Mouse (Mus musculus) lung, adult 10 weeks (tissue): Measurements from ENCODE around the gene Vmn1r25. TPM values are rescaled to one million over a fixed set of nuclear protein-coding genes. Genes with fewer than 3 reads are reported as not detected.

Experiments used
- polyA plus RNA-seq: library from polyadenylated mRNA; stranded (reverse); fragments of 350-450 nt; fragmentation: Illumina TruSeq; extraction: RNeasy Lipid Tissue Mini Kit (QIAGEN cat#74804); gene quantifications from one replicate; pipeline ENCODE4 v1.2.3, GENCODE M21; 2014; ENCODE audit warnings: low read depth, low replicate concordance; ENCODE audit not compliant: insufficient read depth

Gene Vmn1r25
- polyA plus RNA-seq = not detected

DNA sequence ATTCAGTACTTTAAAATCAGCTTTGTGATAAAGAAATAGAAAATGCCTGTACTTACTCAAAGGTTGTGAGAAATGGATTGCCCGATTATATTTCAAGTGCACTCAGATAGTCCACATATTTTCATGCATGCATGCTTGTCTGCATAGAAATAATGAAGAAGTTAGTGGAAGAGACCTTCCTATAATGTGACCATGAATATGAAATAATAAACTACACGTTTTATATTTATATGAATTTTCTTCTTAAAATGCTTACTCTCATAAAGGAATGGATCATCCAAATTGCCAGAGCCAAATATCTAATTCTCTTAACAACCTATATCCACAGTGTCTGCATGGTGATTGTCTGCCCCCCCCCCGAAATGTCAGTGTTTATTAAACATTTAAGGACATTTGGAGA lies at the start of gene Vmn1r25:
Vmn1r25 (minus strand) TSS at position 101 of the 400 bp plus-strand sequence.

GRCm38 (mm10) chr6:58015059-58015458 lies 34.4 kb upstream of the Vmn1r25 start, which contains the start of gene Vmn1r26:
TSS of gene Vmn1r26 (minus strand) at chr6:58015159.

GRCm38 (mm10) chr6:57961403-57961802 lies 19.2 kb downstream of the Vmn1r25 start, which contains the start of gene Vmn1r24:
TSS of gene Vmn1r24 (minus strand) at chr6:57961503.

Other genes with a start within 250 kb of the Vmn1r25 start
- gene Vopp1, start 155.7 kb downstream of the Vmn1r25 start, polyA plus RNA-seq = 15.7 TPM
- gene Vmn1r21, start 130.5 kb downstream of the Vmn1r25 start, polyA plus RNA-seq = not detected
- not detected for gene Vmn1r22, start 72.8 kb downstream of the Vmn1r25 start, polyA plus RNA-seq
- gene Vmn1r23, start 54.0 kb downstream of the Vmn1r25 start, polyA plus RNA-seq = not detected
- gene Vmn1r24, start 19.3 kb downstream of the Vmn1r25 start, polyA plus RNA-seq = not detected
- not detected for gene Vmn1r26, start 34.3 kb upstream of the Vmn1r25 start, polyA plus RNA-seq
- gene Vmn1r27, start 238.0 kb upstream of the Vmn1r25 start, polyA plus RNA-seq = not detected